Mouse (Mus musculus) right cerebral cortex, adult 2 months (tissue): ENCODE measurements at regions not wholly inside any gene's neighbourhood (a gene's known extent, or its start where the extent isn't known, plus 50 kb on each side); places are given as distances from the start of the nearest gene placed in this dataset.
A peak's percentile ranks its signal among the peaks of the same experiment; 100 is the strongest.

Experiments
- DNase-seq, 2 experiments: peaks; one replicate each; pipeline ENCODE4 v3.0.0; 2021 to 2022; ENCODE audit warnings: low spot score in 2 of 2

GRCm38 (mm10) chr8:65443266-65443665 is 174.4 kb upstream of the March1 start:
- no peak for DNase-seq

GRCm38 (mm10) chr8:65420870-65421269 is 196.8 kb upstream of the March1 start:
- DNase-seq: no peak

- no peak for DNase-seq
Observed at GRCm38 (mm10) chr8:65417897-65418296, 199.8 kb upstream of the March1 start.

GRCm38 (mm10) chr8:65414201-65414600 is 203.5 kb upstream of the March1 start:
- DNase-seq: peak in 1 of 2 experiments; percentile 8

- peak; percentile 8 to 31 for DNase-seq
Observed at GRCm38 (mm10) chr8:65412291-65412690, 205.4 kb upstream of the March1 start.

- no peak for DNase-seq
Observed at GRCm38 (mm10) chr8:65395755-65396154, 221.9 kb upstream of the March1 start.

- DNase-seq: no peak
Observed at GRCm38 (mm10) chr8:65355990-65356389, 226.6 kb upstream of the BC030870 start.

- DNase-seq: peak; percentile 10 to 26
Observed at GRCm38 (mm10) chr8:65349396-65349795, 220.0 kb upstream of the BC030870 start.

GRCm38 (mm10) chr8:65331136-65331535 is 201.8 kb upstream of the BC030870 start:
- no peak for DNase-seq

- DNase-seq: no peak
Observed at GRCm38 (mm10) chr8:65288687-65289086, 159.3 kb upstream of the BC030870 start.

- DNase-seq: no peak
Observed at GRCm38 (mm10) chr8:65280390-65280789, 151.0 kb upstream of the BC030870 start.
